Mouse (Mus musculus) frontal cortex, postnatal 25 days (tissue): ENCODE measurements around the gene Klf1.

ENCODE experiments used
- DNase-seq, 2 experiments: peaks; one replicate each; pipeline ENCODE4 v3.0.0; 2022; ENCODE audit warnings: low spot score in 2 of 2

The Klf1 gene

DNA sequence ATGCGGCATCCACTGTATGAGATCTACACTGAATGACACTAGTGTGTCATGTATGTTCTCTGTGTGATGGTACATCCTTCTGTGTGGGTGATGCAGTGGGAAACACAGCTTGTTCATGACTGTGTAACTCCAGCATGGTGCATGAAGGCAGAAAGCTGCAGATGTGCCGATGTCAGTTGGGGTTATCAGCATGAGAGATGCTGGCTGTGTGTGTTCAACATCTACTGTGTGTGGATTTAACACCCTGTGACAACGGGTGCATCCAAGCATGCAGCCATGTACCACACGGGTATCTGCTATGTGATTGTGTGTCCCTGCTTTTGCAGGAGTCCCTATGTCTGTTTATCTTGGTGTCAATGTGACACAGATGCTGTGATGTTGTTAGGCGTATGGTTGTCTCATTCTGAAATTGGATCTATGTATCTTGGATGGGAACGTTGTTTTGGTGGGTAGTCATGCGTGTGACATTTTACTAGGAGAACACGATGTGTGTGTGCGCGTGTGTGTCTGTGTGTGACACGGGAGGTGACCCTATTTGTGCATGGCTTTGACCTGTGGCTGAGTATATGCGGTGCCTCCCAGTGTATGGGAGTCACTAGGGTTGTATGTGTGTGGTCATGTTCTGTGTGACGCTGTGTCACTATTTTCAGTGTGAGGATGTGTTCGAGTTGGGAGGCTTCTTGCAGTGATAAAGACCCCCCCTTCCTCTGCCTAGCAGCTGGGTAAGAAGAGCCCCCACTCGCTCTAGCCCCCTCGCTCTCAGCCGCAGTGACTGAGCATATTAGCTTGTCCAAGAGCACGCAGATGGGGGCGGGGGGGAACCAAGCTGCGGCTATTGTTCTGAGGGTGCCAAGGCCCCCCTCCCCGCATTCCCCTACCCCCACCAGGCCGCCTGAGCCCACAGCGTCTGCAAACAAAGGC, 34.6 kb downstream of the Klf1 start:
- no peak for DNase-seq

DNA sequence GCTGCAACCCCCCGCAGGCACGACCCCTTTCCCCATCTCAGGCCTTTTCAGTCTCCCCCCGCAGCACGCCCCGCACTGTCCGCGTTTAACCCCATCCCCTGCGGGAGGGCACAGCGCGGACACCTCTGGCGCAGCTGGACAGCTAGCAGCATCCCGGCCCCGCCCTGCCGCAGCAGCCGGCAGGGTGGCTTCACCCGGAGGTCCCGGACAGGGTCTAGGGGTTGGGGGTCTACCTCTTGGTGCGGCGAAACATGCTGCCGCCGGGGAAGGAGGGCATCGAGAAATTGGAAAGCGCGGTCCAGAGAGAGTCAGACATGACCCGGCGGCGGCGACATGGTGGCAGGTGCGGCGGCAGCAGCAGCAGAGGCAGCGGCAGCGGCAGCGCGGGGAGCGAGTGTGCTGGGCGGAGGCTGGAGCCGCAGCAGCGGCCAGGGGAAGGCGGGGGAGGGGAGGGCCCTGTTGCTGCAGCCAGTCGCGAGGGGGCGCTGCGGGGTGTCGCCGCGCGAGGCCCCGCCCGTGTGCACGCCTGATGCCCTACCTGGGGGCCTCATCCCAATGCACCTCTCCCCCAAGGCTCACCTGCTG, 35.3 kb downstream of the Klf1 start, which contains the start of gene Mast1:
Mast1 (minus strand) TSS at position 398 of the 585 bp plus-strand sequence.
- DNase-seq = peak; percentile 53 to 64

DNA sequence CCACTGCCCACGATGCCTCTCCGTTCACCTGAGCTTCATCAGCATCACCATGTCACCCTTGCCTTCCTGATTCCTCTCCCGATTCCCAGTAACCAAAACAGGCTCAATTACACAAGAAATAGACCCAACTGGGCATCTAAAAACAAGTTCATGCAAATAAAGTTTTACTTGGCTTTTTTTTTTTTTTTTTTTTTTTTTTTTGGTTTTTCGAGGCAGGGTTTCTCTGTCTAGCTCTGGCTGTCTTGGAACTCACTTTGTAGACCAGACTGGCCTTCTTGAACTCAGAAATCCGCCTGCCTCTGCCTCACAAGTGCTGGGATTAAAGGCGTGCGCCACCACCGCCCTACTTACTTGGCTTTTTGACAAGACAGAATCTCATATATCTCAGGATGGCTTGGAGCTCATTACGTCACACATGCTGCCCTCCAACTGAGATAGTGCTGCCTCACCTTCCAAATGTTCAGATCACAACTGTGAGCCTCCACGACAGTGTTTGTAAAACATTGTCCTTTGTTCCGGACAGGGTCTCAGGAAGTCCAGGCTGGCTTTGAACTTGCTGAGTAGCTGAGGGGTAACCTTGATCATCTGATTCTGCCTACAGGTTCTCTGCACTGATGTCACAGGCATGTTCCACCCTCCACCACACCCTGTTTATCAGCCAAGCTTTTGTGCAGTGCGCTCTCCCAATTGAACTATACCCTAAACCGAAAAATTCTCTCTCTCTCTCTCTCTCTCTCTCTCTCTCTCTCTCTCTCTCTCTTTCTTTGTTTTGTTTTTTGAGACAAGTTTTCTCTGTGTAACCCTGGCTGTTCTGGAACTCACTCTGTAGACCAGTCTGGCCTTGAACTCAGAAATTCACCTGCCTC, 36.1 kb downstream of the Klf1 start:
- DNase-seq = no peak

DNA sequence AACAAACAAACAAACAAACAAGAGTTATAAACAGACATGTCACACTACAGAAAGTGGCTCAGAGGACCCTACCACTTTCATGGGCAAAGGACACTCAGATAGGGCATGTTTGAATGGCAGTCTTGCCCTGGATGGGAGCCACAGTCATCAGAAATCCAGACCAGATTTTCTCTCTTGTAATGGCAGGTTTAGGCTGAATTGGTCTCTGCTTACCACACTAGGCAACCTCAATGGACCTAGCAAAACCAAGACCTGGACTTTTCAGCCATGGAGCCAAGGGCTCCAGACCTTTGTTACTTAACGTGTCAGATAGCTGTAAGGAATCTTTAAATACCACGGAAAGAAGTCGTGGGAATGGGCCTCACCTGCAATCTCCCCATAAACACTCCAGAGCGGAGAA, 42.0 kb downstream of the Klf1 start:
- DNase-seq = no peak

DNA sequence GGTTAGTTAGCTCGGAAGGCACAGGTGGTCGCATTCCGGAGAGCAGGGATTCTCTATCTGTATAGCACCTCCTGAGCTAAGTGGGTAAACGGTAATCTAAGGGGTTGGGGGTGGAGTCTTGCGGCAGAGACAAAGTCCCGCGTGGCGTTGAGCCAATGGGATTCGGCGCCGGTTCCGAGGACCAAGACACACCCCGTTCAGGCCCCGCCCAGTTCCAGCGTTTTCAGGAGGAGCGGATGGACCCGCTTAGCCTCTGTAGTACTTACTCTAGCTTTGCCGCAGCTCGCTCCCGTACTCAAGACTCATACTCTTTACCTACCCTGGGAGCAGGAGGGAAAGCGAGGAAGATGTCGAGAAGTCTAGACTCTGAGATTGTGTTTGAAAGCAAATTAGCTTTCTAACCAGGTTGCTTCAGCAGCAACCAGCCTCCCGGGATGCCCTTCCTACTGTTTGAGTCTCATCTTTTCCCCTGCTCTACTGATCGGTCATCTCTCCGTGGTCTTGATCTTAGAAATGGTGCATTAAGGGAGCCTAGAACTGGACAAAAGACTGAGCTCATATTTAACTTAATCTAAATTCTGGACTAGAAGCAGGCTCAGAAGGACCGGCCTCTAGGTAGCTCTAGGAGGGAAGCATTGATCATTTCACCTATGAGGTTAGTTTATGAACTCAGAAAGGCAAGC, 42.9 kb downstream of the Klf1 start:
- peak; percentile 30 to 46 for DNase-seq

DNA sequence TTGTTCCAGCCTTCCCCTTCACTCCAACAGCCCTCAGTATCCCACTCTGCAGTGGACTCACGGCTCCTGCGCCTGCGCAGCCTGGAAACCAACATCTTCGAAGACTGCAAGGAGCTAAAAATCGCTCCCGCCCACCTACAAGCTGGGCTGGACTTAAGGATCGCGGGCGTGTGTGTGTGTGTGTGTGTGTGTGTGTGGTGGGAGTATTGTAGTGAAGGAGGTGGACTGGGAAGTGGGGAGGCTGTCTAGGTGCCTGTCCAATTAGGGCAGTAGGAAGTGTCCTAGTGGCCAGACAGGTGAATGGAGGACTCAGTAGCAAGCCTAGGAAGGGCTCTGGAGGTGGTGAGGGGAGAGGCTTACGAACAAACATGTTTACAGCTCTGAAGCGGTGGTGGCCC, 43.5 kb downstream of the Klf1 start:
- peak; percentile 48 to 63 for DNase-seq

DNA sequence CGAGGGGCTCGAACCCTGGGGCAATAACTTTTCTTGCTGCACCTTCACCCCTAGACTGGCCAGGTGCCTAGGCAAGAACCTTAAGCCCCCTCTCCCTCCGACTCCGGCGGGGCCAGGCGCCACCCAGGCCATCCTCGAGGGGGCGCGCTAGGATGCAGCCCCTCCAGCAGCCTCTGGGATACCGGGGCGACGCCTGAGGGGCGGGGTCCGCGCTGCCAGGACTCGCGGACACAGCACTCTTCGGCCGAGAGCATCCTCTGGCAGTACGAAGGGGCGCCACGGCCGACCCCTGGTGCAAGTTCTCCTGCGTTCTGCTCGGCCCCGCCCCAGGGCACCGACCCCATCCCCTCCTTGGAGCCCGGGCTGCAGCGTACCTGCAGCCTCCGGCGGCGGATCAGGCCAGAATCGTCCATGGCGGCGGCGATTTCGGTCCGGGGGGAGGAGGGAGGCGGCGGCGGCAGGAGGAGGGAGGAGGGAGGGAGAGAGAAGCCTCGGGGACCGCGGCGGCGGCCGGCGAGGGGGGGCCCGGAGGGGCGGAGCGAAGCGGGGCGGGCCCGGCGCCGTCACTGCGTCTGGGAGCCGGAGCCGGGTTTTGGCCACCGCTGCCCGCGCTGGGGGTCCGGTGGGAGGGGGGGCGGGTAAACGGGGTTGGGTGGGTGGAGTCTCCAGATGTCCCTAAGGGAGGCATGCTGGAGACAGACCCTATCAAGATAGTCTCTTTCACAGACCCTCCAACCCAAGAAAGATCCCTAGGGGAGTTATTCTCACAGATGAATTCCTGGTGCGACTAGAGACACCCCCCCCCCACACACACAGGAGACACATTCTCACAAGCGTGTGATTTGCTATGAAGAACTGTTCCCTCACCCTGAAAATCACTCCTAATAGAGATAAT, 44.2 kb downstream of the Klf1 start:
- peak in 1 of 2 experiments; percentile 25 for DNase-seq

DNA sequence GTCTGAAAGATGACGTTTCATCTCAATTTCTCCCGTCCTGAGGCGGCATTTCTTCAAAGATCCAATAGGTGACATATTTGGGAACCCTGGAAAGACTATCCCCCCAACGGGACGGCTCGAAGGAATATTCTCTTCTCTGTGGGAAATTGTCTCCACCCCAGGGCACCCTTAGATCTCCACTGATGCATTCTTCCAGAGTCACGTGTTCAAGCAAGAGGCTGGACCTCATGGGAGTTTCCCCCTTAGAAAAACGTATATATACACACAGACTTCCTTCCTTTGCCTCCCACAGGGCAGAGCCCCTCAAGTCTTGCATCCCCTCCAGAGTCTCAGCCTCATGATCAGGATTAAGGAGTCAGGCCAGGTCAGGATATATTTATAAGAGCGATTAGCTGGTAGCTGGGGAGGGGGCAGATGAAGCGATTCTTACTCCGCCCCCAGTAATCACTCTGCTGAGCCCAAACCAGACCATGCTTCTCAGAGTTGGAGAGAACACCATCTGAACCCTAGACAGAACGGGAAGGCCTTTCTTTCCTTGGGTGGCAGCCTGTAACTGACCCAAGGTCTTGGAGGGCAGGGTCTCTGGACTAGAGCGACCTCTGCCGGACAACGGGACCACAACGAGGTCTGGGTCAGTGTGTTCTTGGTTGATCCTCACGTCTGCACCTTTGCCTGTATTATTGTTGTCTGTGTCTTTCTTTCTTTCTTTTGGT, 45.0 kb downstream of the Klf1 start, which contains the start of gene Rtbdn:
Rtbdn (plus strand) TSS at position 464 of the 713 bp plus-strand sequence.
- DNase-seq = no peak

DNA sequence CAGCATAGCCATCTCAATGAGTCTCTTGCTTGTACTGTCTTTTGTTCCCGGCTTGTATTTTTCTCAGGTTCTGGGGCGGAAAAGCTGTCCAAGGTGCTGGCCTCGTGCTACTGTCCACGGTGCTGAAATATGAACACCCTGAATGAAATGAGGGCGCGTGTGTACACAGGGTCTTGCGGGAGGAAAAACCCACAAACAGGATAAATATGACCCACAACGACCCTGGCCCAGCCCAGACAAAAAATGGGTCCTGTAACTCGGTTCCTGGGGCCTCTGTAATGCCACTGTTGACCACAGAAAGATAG, 45.5 kb downstream of the Klf1 start:
- DNase-seq = no peak

DNA sequence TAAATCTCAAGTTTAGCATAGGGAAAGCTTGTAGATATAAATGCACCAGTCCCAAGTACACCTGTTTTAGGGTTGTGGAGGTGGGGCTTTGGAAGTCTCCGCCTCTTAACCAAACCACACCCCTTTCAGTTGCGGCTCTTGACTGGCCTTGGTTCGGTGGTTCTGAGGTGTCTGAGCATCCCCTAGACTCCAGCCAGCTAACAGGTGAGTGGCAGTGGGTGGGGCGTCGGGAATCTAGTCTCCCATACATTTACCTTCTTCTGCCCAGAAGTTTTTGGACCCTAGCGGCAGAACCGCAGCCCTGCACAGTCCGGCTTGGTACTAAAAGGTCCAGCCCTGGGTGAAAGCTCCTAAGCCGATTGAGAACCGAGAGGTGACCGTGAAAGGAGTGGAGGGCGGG, 48.0 kb downstream of the Klf1 start:
- no peak for DNase-seq

DNA sequence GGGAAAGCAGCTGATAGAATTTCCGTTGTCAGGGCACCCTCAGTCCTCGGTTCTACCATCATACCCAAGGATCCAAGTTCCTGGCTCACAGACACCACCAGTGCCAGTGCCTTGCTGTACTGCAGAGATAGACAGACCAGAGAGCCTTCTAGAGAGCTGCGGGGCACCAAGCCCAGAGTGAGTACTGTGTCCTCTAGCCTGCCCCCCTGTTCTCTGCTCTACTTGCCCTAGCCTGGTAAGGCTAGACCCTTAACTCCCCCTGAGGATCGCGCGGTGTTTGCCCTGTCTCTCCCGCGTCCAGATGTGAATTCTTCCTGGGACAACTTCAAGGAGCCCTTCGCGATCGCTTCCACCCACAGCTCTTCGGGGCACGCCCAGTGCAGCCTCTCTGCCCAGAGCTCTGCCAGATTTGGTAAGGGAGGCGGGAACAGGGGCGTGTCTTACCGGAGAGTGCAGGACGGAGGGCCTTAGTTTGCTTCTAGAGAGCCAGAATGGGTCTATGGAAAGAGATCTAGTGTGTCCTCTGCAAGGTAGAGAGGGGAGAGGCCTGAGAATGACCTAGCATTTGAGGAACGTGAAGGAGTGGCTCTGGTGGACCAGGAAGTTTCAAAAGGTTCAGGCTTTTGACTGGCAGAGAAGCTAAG, 51.0 kb downstream of the Klf1 start:
- no peak for DNase-seq
